Mouse (Mus musculus): ENCODE data around the gene Mthfd2.

- TF ChIP-seq CTCF (IDR thresholded peaks at IDR 0.05; ENCODE audit: extremely low read depth, insufficient read depth, insufficient read length, insufficient replicate concordance) (no peak), POLR2A (IDR thresholded peaks at IDR 0.05; ENCODE audit: low read depth, low read length) (no peak)
Observed at GRCm38 (mm10) chr6:83323652-83324419, 1.9 kb downstream of the Mthfd2 start.
